Mouse (Mus musculus) lung, embryonic 14.5 days (tissue): ENCODE results near the gene Fzd4. TPM values are rescaled to one million over a fixed set of nuclear protein-coding genes. Genes with fewer than 3 reads are reported as not detected.

Source experiments
- ATAC-seq: fragments of 200-750 bp; cut with Nextera tagmentation; 2 replicates; pipeline ENCODE4 v1.8.0; 2017; ENCODE audit warnings: mild to moderate bottlenecking, moderate TSS enrichment, moderate library complexity; ENCODE audit not compliant: insufficient read depth
- DNase-seq: peaks from one replicate; pipeline ENCODE4 v3.0.0-alpha.2; 2015
- H3K27ac ChIP-seq: fragments of 300-500 bp; sonication (generic); 2 replicates; pipeline ENCODE4 v1.5.1; 2014; ENCODE audit warnings: low read depth, mild to moderate bottlenecking, moderate library complexity
- H3K27me3 ChIP-seq: fragments of 300-500 bp; sonication (generic); 2 replicates; pipeline ENCODE4 v1.6.1; 2014; ENCODE audit warnings: low read length, control low read depth; ENCODE audit not compliant: insufficient read depth
- H3K36me3 ChIP-seq: fragments of 300-500 bp; sonication (generic); 2 replicates; pipeline ENCODE4 v1.6.1; 2014; ENCODE audit warnings: control low read depth; ENCODE audit not compliant: insufficient read depth
- H3K4me1 ChIP-seq: fragments of 300-500 bp; sonication (generic); 2 replicates; pipeline ENCODE4 v1.6.1; 2014; ENCODE audit warnings: antibody characterized with exemption, control low read depth; ENCODE audit not compliant: insufficient read depth
- H3K4me2 ChIP-seq: fragments of 300-500 bp; sonication (generic); 2 replicates; pipeline ENCODE4 v1.6.1; 2014; ENCODE audit warnings: mild to moderate bottlenecking
- H3K4me3 ChIP-seq: fragments of 300-500 bp; sonication (generic); 2 replicates; pipeline ENCODE4 v1.5.1; 2014; ENCODE audit warnings: low read depth, low read length
- H3K9ac ChIP-seq: fragments of 300-500 bp; sonication (generic); 2 replicates; pipeline ENCODE4 v1.6.1; 2014
- H3K9me3 ChIP-seq: fragments of 300-500 bp; sonication (generic); 2 replicates; pipeline ENCODE4 v1.6.1; 2016; ENCODE audit warnings: low read depth, low read length, control low read depth
- CTCF ChIP-seq: IDR thresholded peaks from 2 replicates; pipeline ENCODE4 v1.5.1; 2016; ENCODE audit warnings: antibody characterized with exemption, low read depth
- WGBS: fragments of 180-500 bp; shearing (Covaris S2); extraction: QIAGEN DNeasy Blood & Tissue Kit; methylation state at CpG from one replicate; pipeline ENCODE4 v1.1.7; 2014; 5-methylcytosine and 5-hydroxymethylcytosine counted together
- polyA plus RNA-seq: library from polyadenylated mRNA; unstranded; fragments of >200 nt; fragmentation: Nextera tagmentation; extraction: Ambion mirVana; gene quantifications from 2 replicates; pipeline ENCODE4 v1.2.1, GENCODE M21; 2014

Fzd4 gene
- polyA plus RNA-seq, 1 experiment from 2014 or later, result 17.1 TPM

GRCm38 (mm10) chr7:89407006-89407940 lies 3.1 kb downstream of the Fzd4 start:
- Histone ChIP-seq H3K27ac (no peak overlapping the region), H3K36me3 (peaks cover 17% of the 10 kb centered on the region; the same call in 1 of the 2 replicates), H3K4me1 (0 out of 2 replicates have a peak, but pooled peaks cover 7% of the 10 kb centered on the region), H3K4me3 (0 out of 2 replicates have a peak overlapping the region, but pooled peaks have one; percentile 67), H3K4me2 (peak overlapping the region; percentile 90), H3K9ac (no peak overlapping the region), H3K27me3 (0 out of 2 replicates have a peak, but pooled peaks cover 6% of the 10 kb centered on the region), H3K9me3 (no peaks in the 10 kb centered on the region)
- ATAC-seq (no peak), DNase-seq (peak; percentile 38)
- 78% methylated on average over 24 of the region's 24 CpGs for WGBS
- TF ChIP-seq CTCF, result no peak

DNA sequence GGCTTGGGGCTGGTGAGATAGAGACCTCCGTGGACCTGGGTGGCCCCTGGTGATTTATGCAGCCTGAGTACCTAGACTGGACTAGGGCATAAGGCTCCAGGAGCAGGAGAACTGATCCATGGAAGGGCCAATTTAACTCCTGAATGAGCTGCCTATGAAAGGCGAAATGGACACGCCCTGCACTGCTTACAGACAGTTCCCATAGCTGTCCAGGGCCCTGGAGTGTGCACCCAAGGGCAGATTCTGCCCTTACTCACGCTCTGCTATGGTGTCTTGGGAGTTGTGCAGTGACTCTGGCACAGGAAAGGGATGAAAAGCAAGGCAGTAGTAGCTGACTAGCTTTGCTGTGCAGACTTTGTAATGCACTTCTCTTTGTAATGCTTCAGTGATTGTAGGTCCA lies 6.1 kb downstream of the Fzd4 start:
- Histone ChIP-seq H3K27ac (no peak overlapping the region), H3K4me1 (0 out of 2 replicates have a peak, but pooled peaks cover 7% of the 10 kb centered on the region), H3K36me3 (peaks cover 17% of the 10 kb centered on the region; the same call in 1 of the 2 replicates), H3K9ac (no peak overlapping the region), H3K9me3 (no peaks in the 10 kb centered on the region), H3K4me3 (no peak overlapping the region), H3K4me2 (no peak overlapping the region), H3K27me3 (no peaks in the 10 kb centered on the region)
- ATAC-seq (no peak), DNase-seq (no peak)
- WGBS, result 71% methylated on average over 4 of the region's 4 CpGs
- no peak for TF ChIP-seq CTCF

GRCm38 (mm10) chr7:89411346-89411745 lies 7.2 kb downstream of the Fzd4 start:
- H3K27me3 ChIP-seq, result no peaks in the 10 kb centered on the region
- no peak for TF ChIP-seq CTCF
- 76% methylated on average over 3 of the region's 3 CpGs for WGBS
- peak; percentile 41 for DNase-seq
- peaks cover 17% of the 10 kb centered on the region; the same call in 1 of the 2 replicates for H3K36me3 ChIP-seq
- H3K27ac ChIP-seq, result no peak overlapping the region
- H3K4me3 ChIP-seq, result no peak overlapping the region
- no peak overlapping the region for H3K4me2 ChIP-seq
- H3K4me1 ChIP-seq, result 0 out of 2 replicates have a peak, but pooled peaks cover 7% of the 10 kb centered on the region
- H3K9me3 ChIP-seq, result no peaks in the 10 kb centered on the region
- no peak overlapping the region for H3K9ac ChIP-seq
- ATAC-seq, result no peak

GRCm38 (mm10) chr7:89412094-89412493 lies 7.9 kb downstream of the Fzd4 start:
- DNase-seq, result no peak
- ATAC-seq, result no peak
- H3K4me3 ChIP-seq, result no peak overlapping the region
- no peak for TF ChIP-seq CTCF
- H3K9ac ChIP-seq, result no peak overlapping the region
- H3K9me3 ChIP-seq, result no peaks in the 10 kb centered on the region
- no peak overlapping the region for H3K4me2 ChIP-seq
- H3K4me1 ChIP-seq, result 0 out of 2 replicates have a peak, but pooled peaks cover 7% of the 10 kb centered on the region
- WGBS, result 67% methylated on average over 7 of the region's 7 CpGs
- H3K27ac ChIP-seq, result no peak overlapping the region
- H3K27me3 ChIP-seq, result no peaks in the 10 kb centered on the region
- H3K36me3 ChIP-seq, result peaks cover 15% of the 10 kb centered on the region; the same call in 1 of the 2 replicates

DNA sequence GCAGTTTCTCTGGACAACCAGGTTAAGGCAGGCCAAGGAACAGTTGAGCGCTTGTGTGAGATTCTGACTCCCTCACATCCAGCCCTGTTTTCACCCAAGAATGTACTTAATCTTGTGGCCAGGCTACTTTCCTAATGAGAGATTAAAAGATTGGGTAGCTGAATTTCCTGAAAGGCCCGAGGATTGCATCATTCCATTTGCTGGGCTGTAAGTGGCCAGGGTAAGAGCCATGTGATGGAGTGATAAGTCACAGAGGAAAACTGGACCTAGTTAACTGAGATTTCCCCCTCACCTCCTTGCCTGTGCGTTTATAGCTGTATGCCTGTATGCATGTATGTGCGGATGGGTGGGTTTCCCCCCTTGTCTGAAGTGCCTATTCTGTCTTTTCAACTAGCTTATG lies 11.9 kb downstream of the Fzd4 start:
- Histone ChIP-seq H3K36me3 (no peaks in the 10 kb centered on the region), H3K4me1 (peaks cover under 1% of the 10 kb centered on the region; the same call in 1 of the 2 replicates), H3K9me3 (no peaks in the 10 kb centered on the region), H3K9ac (no peak overlapping the region), H3K27me3 (no peaks in the 10 kb centered on the region), H3K4me2 (no peak overlapping the region), H3K4me3 (no peak overlapping the region), H3K27ac (no peak overlapping the region)
- 62% methylated on average over 4 of the region's 4 CpGs for WGBS
- TF ChIP-seq CTCF, result no peak
- DNase-seq (no peak), ATAC-seq (no peak)

- no peak for ATAC-seq
- Histone ChIP-seq H3K9ac (no peak overlapping the region), H3K4me3 (no peak overlapping the region), H3K27me3 (no peaks in the 10 kb centered on the region), H3K27ac (no peak overlapping the region), H3K36me3 (no peaks in the 10 kb centered on the region), H3K4me1 (no peaks in the 10 kb centered on the region; the same call in 1 of the 2 replicates), H3K9me3 (no peaks in the 10 kb centered on the region), H3K4me2 (no peak overlapping the region)
- 59% methylated on average over 2 of the region's 2 CpGs for WGBS
- no peak for DNase-seq
- no peak for TF ChIP-seq CTCF
Observed at GRCm38 (mm10) chr7:89417707-89418106, 13.6 kb downstream of the Fzd4 start.

GRCm38 (mm10) chr7:89418127-89418653 lies 14.0 kb downstream of the Fzd4 start:
- ATAC-seq, result peak; percentile 47; the same call in 1 of the 2 replicates
- H3K9me3 ChIP-seq, result no peaks in the 10 kb centered on the region
- no peak overlapping the region for H3K9ac ChIP-seq
- no peak overlapping the region for H3K4me3 ChIP-seq
- WGBS, result 45% methylated on average over 8 of the region's 8 CpGs
- no peaks in the 10 kb centered on the region for H3K27me3 ChIP-seq
- no peaks in the 10 kb centered on the region; the same call in 1 of the 2 replicates for H3K4me1 ChIP-seq
- H3K27ac ChIP-seq, result peak overlapping the region; percentile 30; the same call in 1 of the 2 replicates
- TF ChIP-seq CTCF, result no peak
- no peaks in the 10 kb centered on the region for H3K36me3 ChIP-seq
- peak overlapping the region; percentile 37 for H3K4me2 ChIP-seq
- DNase-seq, result peak; percentile 19
